Mouse (Mus musculus): ENCODE data around the gene Pik3r1. TPM values are rescaled to one million over a fixed set of nuclear protein-coding genes. Genes with fewer than 3 reads are reported as not detected.

Gene Pik3r1
- total RNA-seq, 1 experiment from 2014 or later: 110 TPM

DNA sequence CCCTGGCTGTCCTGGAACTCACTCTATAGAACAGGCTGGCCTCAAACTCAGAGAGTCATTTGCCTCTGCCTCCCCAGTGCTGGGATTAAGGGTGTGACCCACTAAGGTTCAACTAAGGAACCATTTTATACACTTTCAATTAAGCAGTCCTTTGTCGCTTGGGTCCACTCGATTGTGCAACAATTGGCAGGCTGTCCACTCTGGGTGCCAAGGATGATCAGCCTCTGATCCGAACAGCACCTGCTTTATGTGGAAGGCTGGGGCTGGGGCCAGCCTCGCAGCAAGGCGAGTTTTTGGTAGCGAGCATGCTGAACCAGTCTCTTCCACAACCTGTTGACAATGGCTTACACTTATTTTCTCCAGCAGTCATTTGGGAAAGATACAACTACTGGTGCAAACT, 29.2 kb downstream of the Pik3r1 start:
- DNase-seq: peak; percentile 68

- DNase-seq: no peak
Measured at GRCm38 (mm10) chr13:101736521-101737387, 31.3 kb downstream of the Pik3r1 start.

DNA sequence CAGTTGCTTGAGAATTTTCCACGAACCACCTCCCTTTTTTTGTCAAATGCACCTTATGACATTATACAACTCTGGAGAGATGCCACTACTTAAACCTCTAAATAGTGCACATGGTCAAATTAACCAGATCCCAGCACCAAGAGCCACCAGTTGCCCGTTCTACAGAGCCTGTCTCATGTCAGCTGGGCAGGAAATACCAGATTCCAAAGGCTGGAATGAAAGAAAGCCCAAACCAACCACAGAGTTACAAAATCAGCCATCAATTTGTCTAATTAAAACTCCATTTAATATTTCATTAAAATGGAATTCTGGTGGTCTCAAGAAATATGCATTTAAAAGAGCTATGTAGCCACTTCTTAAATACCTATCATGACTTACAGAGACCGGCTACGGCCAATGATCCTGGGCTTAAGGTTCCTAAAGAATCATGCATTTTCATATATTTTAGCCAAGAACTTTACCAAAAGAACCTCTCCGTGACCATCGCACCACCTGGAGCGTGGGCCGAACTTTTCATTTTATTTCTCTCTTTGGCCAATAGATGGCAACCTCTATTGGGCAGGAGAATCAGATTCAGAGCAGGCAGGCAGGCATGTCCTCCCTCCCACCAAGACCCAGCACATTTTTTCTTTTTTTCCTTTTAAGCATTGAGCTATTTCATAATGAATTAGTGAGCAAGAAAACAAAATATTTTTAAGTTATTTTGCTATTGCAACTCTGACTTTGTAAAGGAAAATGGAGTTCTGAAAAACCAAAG, 32.5 kb downstream of the Pik3r1 start:
- DNase-seq: no peak

- no peak for DNase-seq
Measured at GRCm38 (mm10) chr13:101734227-101734626, 33.8 kb downstream of the Pik3r1 start.

DNA sequence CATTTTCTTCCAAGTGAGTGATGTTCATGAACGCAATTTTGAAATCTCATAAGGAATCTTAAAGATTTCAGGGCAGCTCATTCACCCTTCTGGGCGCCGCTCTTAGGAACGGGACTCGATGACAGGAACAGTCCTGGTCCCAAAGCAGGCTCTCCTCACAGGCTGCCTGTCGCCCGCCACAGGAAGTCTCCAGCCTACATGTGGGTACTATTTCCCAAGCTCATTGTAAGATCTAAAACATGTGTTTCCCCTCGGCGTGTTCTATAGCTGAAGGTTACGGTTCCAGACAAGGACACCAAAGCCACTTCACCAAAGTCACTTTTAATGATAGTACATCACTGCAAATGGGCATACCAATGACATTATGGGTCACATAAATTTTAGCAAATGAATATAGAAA, 35.3 kb downstream of the Pik3r1 start:
- DNase-seq: no peak

DNA sequence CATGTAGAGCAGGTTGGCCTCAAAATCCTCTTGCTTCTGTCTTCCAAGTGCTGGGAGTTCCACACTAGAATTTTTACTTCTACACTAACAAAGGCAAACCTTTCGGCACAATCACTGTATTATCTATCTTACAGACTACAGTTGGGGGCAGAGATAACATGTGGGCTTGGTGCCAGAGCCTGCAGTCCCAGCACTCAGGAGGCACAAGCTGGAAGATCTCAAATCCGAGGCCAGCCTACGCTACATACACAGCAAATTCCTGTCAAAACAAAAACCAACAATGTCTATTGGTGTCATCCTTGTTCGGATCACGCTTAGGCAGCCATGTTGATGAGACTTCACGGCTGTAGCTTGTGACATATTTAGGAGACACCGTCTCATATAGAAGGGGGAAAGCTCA, 36.2 kb downstream of the Pik3r1 start:
- DNase-seq: no peak

DNA sequence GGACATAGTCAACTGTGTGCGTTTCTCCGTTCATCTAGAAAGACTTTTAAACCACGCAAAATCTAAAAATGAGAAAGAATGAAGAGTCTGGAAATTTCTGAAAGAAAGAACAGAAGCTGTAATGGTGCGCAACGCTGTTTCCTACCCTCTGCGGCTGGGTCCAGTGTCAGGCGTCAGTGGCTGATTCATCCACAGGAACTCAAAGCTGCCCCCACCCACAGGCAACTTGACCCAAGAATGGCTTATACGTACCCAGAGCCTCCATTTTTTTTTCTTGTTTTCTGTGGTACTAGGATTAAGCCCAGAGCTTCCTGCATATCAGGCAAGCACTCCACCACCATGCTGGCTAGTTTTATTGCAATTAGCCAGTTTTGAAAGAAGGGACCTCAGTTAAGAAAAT, 37.7 kb downstream of the Pik3r1 start:
- DNase-seq: no peak

- no peak for DNase-seq
Measured at GRCm38 (mm10) chr13:101729248-101730055, 38.6 kb downstream of the Pik3r1 start.

DNA sequence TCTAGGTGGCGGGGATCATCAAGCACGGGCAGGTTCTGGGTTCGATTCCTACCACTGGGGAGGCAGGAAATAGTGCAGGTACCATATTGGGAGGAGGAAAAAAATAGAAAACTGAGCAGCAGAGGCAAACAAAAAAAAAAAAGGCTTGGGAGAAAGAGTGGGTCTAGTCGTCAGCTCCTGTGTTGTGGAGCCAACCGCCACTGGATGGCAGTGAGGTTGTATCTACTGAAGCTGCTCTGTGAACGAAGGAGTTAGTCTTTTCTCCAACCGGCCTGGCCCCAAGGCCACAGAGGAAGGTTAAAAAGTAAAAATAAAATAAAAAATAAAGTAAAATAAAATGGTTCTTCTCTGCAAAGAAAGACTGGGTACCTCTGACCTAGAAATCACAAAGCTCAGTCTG, 39.2 kb downstream of the Pik3r1 start:
- DNase-seq: peak; percentile 54

DNA sequence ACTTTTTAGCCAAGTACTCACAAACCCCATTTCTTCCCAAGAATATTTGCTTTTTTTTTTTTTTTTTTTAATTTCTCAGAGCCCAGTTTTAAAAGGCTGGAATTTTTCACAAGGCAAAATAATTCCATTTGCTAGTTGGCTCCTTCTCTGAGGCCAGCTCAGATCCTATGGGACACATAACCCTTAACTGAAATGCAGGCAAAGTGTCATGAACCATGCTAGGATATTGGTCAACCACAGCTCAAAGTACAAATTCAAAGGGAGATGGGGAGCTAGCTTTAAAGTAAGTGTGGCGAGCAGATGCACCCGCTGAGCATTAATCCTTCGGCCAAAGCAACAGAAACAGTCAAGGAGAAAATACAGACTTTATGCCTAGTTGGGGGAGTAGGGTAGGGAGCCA, 39.7 kb downstream of the Pik3r1 start:
- no peak for DNase-seq

DNA sequence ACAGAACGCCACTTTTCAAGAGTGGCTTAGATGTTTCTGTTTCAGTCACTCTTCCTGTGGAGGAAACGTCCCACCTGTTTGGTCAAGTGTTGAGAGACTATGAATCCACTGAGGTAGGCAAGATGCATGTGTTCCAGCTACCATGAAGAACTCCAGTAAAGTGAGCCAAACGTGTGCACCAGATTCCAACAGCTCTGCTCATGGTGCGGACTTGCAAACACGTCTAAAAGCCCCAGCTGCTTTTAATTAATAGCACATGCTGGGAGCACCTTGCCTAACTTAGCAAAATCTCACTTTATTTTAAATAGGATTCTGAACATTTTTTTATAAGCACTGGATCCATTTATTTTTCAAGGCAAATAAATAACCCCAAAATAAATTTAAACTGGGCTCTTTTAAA, 40.2 kb downstream of the Pik3r1 start:
- no peak for DNase-seq

GRCm38 (mm10) chr13:101726922-101727321, 41.1 kb downstream of the Pik3r1 start:
- no peak for DNase-seq

- DNase-seq: peak; percentile 59
Measured at GRCm38 (mm10) chr13:101721901-101722595, 46.0 kb downstream of the Pik3r1 start.

DNA sequence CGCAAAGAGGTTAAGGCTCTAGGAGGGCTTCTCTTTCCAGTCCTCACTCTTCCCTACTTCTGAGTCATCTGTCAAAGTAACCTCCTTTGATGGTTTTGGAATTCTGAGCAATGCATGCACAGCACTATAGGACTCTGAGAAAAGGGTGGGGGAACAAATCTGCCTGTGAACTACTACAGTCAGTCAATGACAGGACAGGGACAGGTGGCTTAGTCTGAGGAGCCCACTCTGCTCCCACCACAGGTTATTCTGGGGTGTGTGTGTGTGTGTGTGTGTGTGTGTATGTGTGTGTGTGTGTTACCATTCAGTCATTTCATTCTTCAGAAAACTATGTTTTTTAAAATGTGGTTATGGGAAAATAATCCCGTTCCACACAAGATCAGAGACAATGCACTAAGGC, 46.9 kb downstream of the Pik3r1 start:
- DNase-seq: no peak

- DNase-seq: peak; percentile 88
Measured at GRCm38 (mm10) chr13:101719312-101719870, 48.6 kb downstream of the Pik3r1 start.

DNA sequence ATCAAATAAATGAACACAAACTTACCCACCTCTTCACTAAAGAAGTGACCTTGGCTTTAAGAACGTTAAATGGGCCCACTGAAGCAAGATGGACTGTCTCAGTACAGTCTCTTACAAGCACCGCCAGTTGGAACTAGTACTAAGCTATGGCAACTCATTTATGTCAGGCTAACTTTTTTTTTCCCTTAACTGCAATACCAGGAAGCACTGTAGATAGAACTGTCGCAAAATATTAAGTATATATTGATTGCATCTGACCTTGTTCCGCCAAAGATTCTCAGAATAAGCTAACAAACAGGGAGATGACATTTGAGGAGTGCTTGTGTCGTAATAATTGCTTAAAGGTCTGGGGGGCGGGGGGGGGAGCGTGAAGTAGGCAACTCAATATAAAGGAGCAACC, 49.3 kb downstream of the Pik3r1 start:
- DNase-seq: no peak

GRCm38 (mm10) chr13:101717836-101718235, 50.2 kb downstream of the Pik3r1 start:
- DNase-seq: no peak

DNA sequence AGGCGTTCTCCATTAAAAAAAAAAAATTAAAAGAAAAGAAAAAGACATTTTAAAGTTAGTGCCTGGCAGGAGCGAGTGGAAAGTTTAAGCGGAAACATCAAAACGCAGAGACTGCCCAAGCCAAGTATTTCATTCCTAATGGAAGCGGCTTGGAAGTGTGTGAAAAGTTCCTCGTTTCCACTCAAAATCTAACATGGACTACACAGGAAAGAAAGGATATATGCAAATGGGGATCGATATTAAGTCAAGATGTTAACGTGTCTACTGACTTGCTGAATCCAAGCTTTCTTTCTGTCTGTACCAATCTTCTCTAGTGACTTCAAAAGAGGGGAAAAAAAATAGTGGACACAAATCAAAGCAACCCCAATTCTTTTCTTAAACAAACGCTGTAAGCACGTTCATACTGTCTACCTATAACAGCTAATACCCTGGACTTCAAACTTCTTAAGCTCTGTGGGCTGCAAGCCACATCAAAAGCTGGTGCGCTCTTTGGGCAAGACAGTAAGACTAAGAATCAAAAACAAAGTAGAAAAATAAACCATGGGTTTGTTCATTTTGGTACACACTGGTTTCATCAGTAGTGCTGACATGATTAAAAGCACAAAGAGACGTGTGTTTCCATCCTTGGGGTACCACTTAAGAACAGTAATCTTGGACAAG, 54.5 kb downstream of the Pik3r1 start:
- DNase-seq: no peak

GRCm38 (mm10) chr13:101712720-101713428, 55.1 kb downstream of the Pik3r1 start:
- no peak for DNase-seq

DNA sequence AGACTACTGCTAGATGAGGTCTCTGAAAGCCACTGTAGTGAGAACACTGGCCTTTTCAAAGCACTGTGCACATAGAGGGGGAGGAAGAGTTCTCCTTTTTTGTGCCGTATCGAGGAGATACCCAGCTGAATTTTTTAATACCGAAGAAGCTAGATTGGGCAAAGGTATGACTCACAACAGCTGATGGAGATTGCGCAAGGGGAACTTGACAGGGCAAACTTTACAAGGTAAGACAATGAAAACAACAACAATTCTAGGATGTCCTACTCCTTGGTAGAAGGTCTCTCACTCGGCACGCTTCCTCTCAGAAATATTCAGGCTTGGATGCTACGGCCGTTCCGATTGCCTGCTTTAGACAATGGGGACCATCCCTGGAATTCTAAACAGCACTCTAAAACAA, 55.9 kb downstream of the Pik3r1 start:
- DNase-seq: peak; percentile 42
